Mouse (Mus musculus) MEL (cell line): ENCODE measurements around the gene Ntrk3. TPM values are rescaled to one million over a fixed set of nuclear protein-coding genes. Genes with fewer than 3 reads are reported as not detected.

Experiments used
- DNase-seq: peaks from one replicate; pipeline ENCODE4 v3.0.0; 2011; ENCODE audit warnings: low read depth, low spot score
- H3K27ac ChIP-seq: 2 replicates; pipeline ENCODE4 v1.5.1; 2012; ENCODE audit warnings: low read depth, mild to moderate bottlenecking, control low read depth, low read length, moderate library complexity; ENCODE audit not compliant: control insufficient read depth
- H3K27me3 ChIP-seq, 2 experiments: fragments of 150-350 bp in 1 of 2; sonication (generic) in 1 of 2; 2 replicates each; pipeline ENCODE4 v1.6.1; 2012; ENCODE audit warnings: low read length in 2 of 2, mild to moderate bottlenecking in 2 of 2, improper control_type of control experiment in 1 of 2, moderate library complexity in 1 of 2; ENCODE audit not compliant: insufficient read depth in 2 of 2, control insufficient read depth in 1 of 2
- H3K36me3 ChIP-seq, 2 experiments: 2 replicates each; pipeline ENCODE4 v1.6.1; 2012 to 2014; ENCODE audit warnings: low read length in 2 of 2, improper control_type of control experiment in 1 of 2, inconsistent platforms in 1 of 2, mild to moderate bottlenecking in 1 of 2; ENCODE audit not compliant: insufficient read depth in 2 of 2, control insufficient read depth in 1 of 2
- H3K4me1 ChIP-seq, 2 experiments: fragments of 150-350 bp in 1 of 2; sonication (generic) in 1 of 2; 2 replicates each; pipeline ENCODE4 v1.6.1; 2012; ENCODE audit warnings: low read length in 2 of 2, improper control_type of control experiment in 1 of 2, mild to moderate bottlenecking in 1 of 2; ENCODE audit not compliant: insufficient read depth in 2 of 2, control insufficient read depth in 1 of 2
- H3K4me3 ChIP-seq, 2 experiments: fragments of 150-350 bp in 1 of 2; sonication (generic) in 1 of 2; 2 replicates each; pipeline ENCODE4 v1.5.1; 2012; ENCODE audit warnings: low read depth in 2 of 2, low read length in 2 of 2, mild to moderate bottlenecking in 2 of 2, moderate library complexity in 2 of 2, control low read depth in 1 of 2, improper control_type of control experiment in 1 of 2; ENCODE audit not compliant: control insufficient read depth in 1 of 2, insufficient read depth in 1 of 2
- H3K79me2 ChIP-seq: 2 replicates; pipeline ENCODE4 v1.6.1; 2012; ENCODE audit warnings: mild to moderate bottlenecking, low read length, moderate library complexity; ENCODE audit not compliant: control insufficient read depth, poor library complexity, insufficient read depth
- H3K9ac ChIP-seq: 2 replicates; pipeline ENCODE4 v1.6.1; 2012; ENCODE audit warnings: low read depth, mild to moderate bottlenecking, control low read depth, low read length, moderate library complexity; ENCODE audit not compliant: control insufficient read depth, poor library complexity, severe bottlenecking
- H3K9me3 ChIP-seq: fragments of 150-350 bp; sonication (generic); replicated peaks from 2 replicates; pipeline ENCODE4 v1.6.1; 2012; ENCODE audit warnings: mild to moderate bottlenecking, low read length, improper control_type of control experiment, moderate library complexity; ENCODE audit not compliant: insufficient read depth
- CHD1 ChIP-seq: IDR thresholded peaks from 2 replicates; pipeline ENCODE4 v1.6.1; 2012; ENCODE audit warnings: low read depth, mild to moderate bottlenecking, inconsistent platforms, low read length, improper control_type of control experiment
- CHD2 ChIP-seq: IDR thresholded peaks from 2 replicates; pipeline ENCODE4 v1.6.1; 2011; ENCODE audit warnings: low read length, improper control_type of control experiment
- E2F4 ChIP-seq: IDR thresholded peaks from 2 replicates; pipeline ENCODE4 v1.6.1; 2011; ENCODE audit warnings: low read depth, low read length, improper control_type of control experiment, borderline replicate concordance
- EP300 ChIP-seq, 2 experiments: IDR thresholded peaks; 2 replicates each; pipeline ENCODE4 v1.6.1; 2011; ENCODE audit warnings: improper control_type of control experiment in 2 of 2, low read length in 2 of 2, low read depth in 1 of 2, mild to moderate bottlenecking in 1 of 2
- ETS1 ChIP-seq: IDR thresholded peaks from 2 replicates; pipeline ENCODE4 v1.6.1; 2012; ENCODE audit warnings: low read depth, mild to moderate bottlenecking, inconsistent platforms, low read length, improper control_type of control experiment, moderate library complexity
- GATA1 ChIP-seq: IDR thresholded peaks from 2 replicates; pipeline ENCODE4 v1.6.1; 2011; ENCODE audit warnings: low read depth, low read length, improper control_type of control experiment
- HCFC1 ChIP-seq: IDR thresholded peaks from 2 replicates; pipeline ENCODE4 v1.6.1; 2012; ENCODE audit warnings: low read depth, mild to moderate bottlenecking, inconsistent platforms, low read length, improper control_type of control experiment, moderate library complexity
- JUND ChIP-seq: IDR thresholded peaks from 2 replicates; pipeline ENCODE4 v1.6.1; 2011; ENCODE audit warnings: low read depth, mild to moderate bottlenecking, improper control_type of control experiment, low read length
- KAT2A ChIP-seq: conservative IDR thresholded peaks from 2 replicates; pipeline ENCODE4 v1.6.1; 2012; ENCODE audit warnings: low read depth, low read length, improper control_type of control experiment, inconsistent platforms
- MAFK ChIP-seq: IDR thresholded peaks from 2 replicates; pipeline ENCODE4 v1.6.1; 2011; ENCODE audit warnings: low read depth, mild to moderate bottlenecking, low read length, improper control_type of control experiment, borderline replicate concordance
- MEF2A ChIP-seq: IDR thresholded peaks from 2 replicates; pipeline ENCODE4 v1.6.1; 2014; ENCODE audit warnings: low read depth, mild to moderate bottlenecking, inconsistent platforms, low read length, improper control_type of control experiment; ENCODE audit not compliant: poor library complexity, insufficient replicate concordance, severe bottlenecking; ENCODE audit errors: extremely low read depth
- MXI1 ChIP-seq: IDR thresholded peaks from 2 replicates; pipeline ENCODE4 v1.6.1; 2011; ENCODE audit warnings: mild to moderate bottlenecking, low read depth, low read length, improper control_type of control experiment
- NELFE ChIP-seq: IDR thresholded peaks from 2 replicates; pipeline ENCODE4 v1.6.1; 2011; ENCODE audit warnings: low read depth, low read length, improper control_type of control experiment
- NRF1 ChIP-seq: IDR thresholded peaks from 2 replicates; pipeline ENCODE4 v1.6.1; 2014; ENCODE audit warnings: low read depth, mild to moderate bottlenecking, inconsistent platforms, low read length, improper control_type of control experiment, moderate library complexity; ENCODE audit not compliant: poor library complexity, insufficient read depth, severe bottlenecking
- POLR2AphosphoS5 ChIP-seq: IDR thresholded peaks from 2 replicates; pipeline ENCODE4 v1.6.1; 2012; ENCODE audit warnings: low read depth, borderline replicate concordance, mild to moderate bottlenecking, inconsistent platforms, low read length, moderate library complexity, mixed read lengths
- RAD21 ChIP-seq: IDR thresholded peaks from 2 replicates; pipeline ENCODE4 v1.6.1; 2011; ENCODE audit warnings: mild to moderate bottlenecking, low read depth, low read length, improper control_type of control experiment
- RCOR1 ChIP-seq: IDR thresholded peaks from 2 replicates; pipeline ENCODE4 v1.6.1; 2012; ENCODE audit warnings: low read depth, mild to moderate bottlenecking, inconsistent platforms, low read length, improper control_type of control experiment
- SIN3A ChIP-seq: IDR thresholded peaks from 2 replicates; pipeline ENCODE4 v1.6.1; 2012; ENCODE audit warnings: low read length, improper control_type of control experiment, inconsistent platforms
- SMC3 ChIP-seq: IDR thresholded peaks from 2 replicates; pipeline ENCODE4 v1.6.1; 2011; ENCODE audit warnings: low read depth, low read length, improper control_type of control experiment
- TBP ChIP-seq: IDR thresholded peaks from 2 replicates; pipeline ENCODE4 v1.8.0; 2011; ENCODE audit warnings: low read depth, low read length, improper control_type of control experiment
- USF1 ChIP-seq: IDR thresholded peaks from 2 replicates; pipeline ENCODE4 v1.6.1; 2014; ENCODE audit warnings: low read depth, mild to moderate bottlenecking, inconsistent platforms, low read length, improper control_type of control experiment, moderate library complexity
- ZMIZ1 ChIP-seq: IDR thresholded peaks from 2 replicates; pipeline ENCODE4 v1.6.1; 2012; ENCODE audit warnings: low read depth, mild to moderate bottlenecking, inconsistent platforms, low read length, improper control_type of control experiment, moderate library complexity
- ZNF384 ChIP-seq: IDR thresholded peaks from 2 replicates; pipeline ENCODE4 v1.6.1; 2012; ENCODE audit warnings: low read depth, mild to moderate bottlenecking, inconsistent platforms, low read length, improper control_type of control experiment
- polyA plus RNA-seq, 2 experiments: library from polyadenylated mRNA; stranded (reverse) in 1 of 2; unstranded in 1 of 2; fragments of >175 nt in 1 of 2; fragments of >200 nt in 1 of 2; gene quantifications; 2 replicates each; pipeline versions ENCODE4 v1.2.1 to v1.2.4; 2012; ENCODE audit warnings: low replicate concordance in 2 of 2, low read depth in 1 of 2; ENCODE audit not compliant: insufficient read length in 2 of 2, insufficient read depth in 1 of 2, missing spikeins in 1 of 2
- total RNA-seq: library from RNA; depleted of rRNA; stranded (reverse); fragments of 300-350 nt; gene quantifications from 2 replicates; pipeline ENCODE4 v1.2.3, GENCODE M21; 2012

Ntrk3 gene
- total and polyA plus RNA-seq, 3 experiments = 0.04 TPM; not detected in 2

GRCm38 (mm10) chr7:78548721-78549120, 189.1 kb downstream of the Ntrk3 start:
- Histone ChIP-seq H3K4me3 (no peak overlapping the region), H3K36me3 (no peaks in the 10 kb centered on the region), H3K27ac (no peak overlapping the region), H3K79me2 (no peaks in the 10 kb centered on the region), H3K9ac (no peak overlapping the region), H3K27me3 (no peaks in the 10 kb centered on the region; a peak in 1 of 4 replicates), H3K4me1 (no peaks in the 10 kb centered on the region), H3K9me3 (no peaks in the 10 kb centered on the region)
- TF ChIP-seq KAT2A = no peak
- TF ChIP-seq JUND = no peak
- no peak for TF ChIP-seq HCFC1
- no peak for TF ChIP-seq GATA1
- TF ChIP-seq ETS1 = no peak
- TF ChIP-seq CHD1 = no peak
- no peak for TF ChIP-seq MXI1
- no peak for TF ChIP-seq SIN3A
- no peak for TF ChIP-seq USF1
- TF ChIP-seq ZMIZ1 = no peak
- TF ChIP-seq NRF1 = no peak
- TF ChIP-seq RAD21 = no peak
- no peak for TF ChIP-seq NELFE
- no peak for TF ChIP-seq MEF2A
- no peak for TF ChIP-seq RCOR1
- TF ChIP-seq MAFK = no peak
- DNase-seq = no peak

GRCm38 (mm10) chr7:78546551-78546950, 191.3 kb downstream of the Ntrk3 start:
- no peak overlapping the region for H3K27ac ChIP-seq
- no peak for TF ChIP-seq CHD2
- TF ChIP-seq ZNF384 = no peak
- TF ChIP-seq E2F4 = no peak
- no peak for TF ChIP-seq USF1
- no peak for TF ChIP-seq CHD1
- TF ChIP-seq EP300 (IDR thresholded peaks at IDR 0.05; ENCODE audit: low read depth in 1 of 2, low read length in 2 of 2) = no peak
- no peak for TF ChIP-seq NELFE
- no peak for TF ChIP-seq ETS1
- no peak for TF ChIP-seq SIN3A
- TF ChIP-seq POLR2AphosphoS5 = no peak
- no peak for TF ChIP-seq ZMIZ1
- no peak for TF ChIP-seq TBP
- TF ChIP-seq RAD21 = no peak
- TF ChIP-seq SMC3 = no peak
- TF ChIP-seq MAFK = no peak
- no peak for TF ChIP-seq RCOR1
- TF ChIP-seq, all 39 proteins: peak for 0
- Histone ChIP-seq H3K9ac (no peak overlapping the region), H3K9me3 (no peaks in the 10 kb centered on the region), H3K27me3 (no peaks in the 10 kb centered on the region; a peak in 1 of 4 replicates), H3K4me1 (no peaks in the 10 kb centered on the region), H3K36me3 (no peaks in the 10 kb centered on the region), H3K4me3 (no peak overlapping the region), H3K79me2 (no peaks in the 10 kb centered on the region)
- no peak for DNase-seq
